Mouse (Mus musculus): ENCODE measurements around the gene Pvrig. TPM values are rescaled to one million over a fixed set of nuclear protein-coding genes. Genes with fewer than 3 reads are reported as not detected.
"Not testable (repeated sequence)": the region's sequence is repeated elsewhere in the genome, so short reads cannot be mapped to it uniquely, and the experiment has no call there.

Pvrig gene
- not detected in 2 replicates for polyA plus RNA-seq (2014; fragmentation: Nextera tagmentation; extraction: Ambion mirVana)

- Histone ChIP-seq H3K36me3 (ENCODE audit: control insufficient read depth, insufficient read depth, low read length) (no peaks in the 10 kb centered on the region), H3K9ac (ENCODE audit: low read depth, low read length) (no peak within 1 kb of the TSS), H3K27ac (replicated peaks; ENCODE audit: low read depth, low read length) (no peak within 1 kb of the TSS), H3K4me3 (ENCODE audit: low read depth, low read length) (no peak within 1 kb of the TSS), H3K4me2 (ENCODE audit: low read depth, low read length) (no peak within 1 kb of the TSS), H3K9me3 (ENCODE audit: control insufficient read depth, low read length) (no peaks in the 10 kb centered on the region), H3K27me3 (replicated peaks; ENCODE audit: control insufficient read depth, insufficient read depth, low read length) (no peaks in the 10 kb centered on the region), H3K4me1 (ENCODE audit: control insufficient read depth, insufficient read depth, low read length) (no peaks in the 10 kb centered on the region)
- DNase-seq (ENCODE audit: low spot score) (no peak), ATAC-seq (ENCODE audit: low read depth) (no peak)
- 82% methylated on average over 2 of the region's 2 CpGs for WGBS
Measured at GRCm38 (mm10) chr5:138341661-138342060, at the start of gene Pvrig. Gene Pvrig, plus strand, starts transcription at chr5:138341961.

- H3K27me3 ChIP-seq (replicated peaks; ENCODE audit: control insufficient read depth, insufficient read depth, low read length) = no peaks in the 10 kb centered on the region
- H3K9ac ChIP-seq (ENCODE audit: low read depth, low read length) = no peak overlapping the region
- no peaks in the 10 kb centered on the region for H3K9me3 ChIP-seq (ENCODE audit: control insufficient read depth, low read length)
- DNase-seq (ENCODE audit: low spot score) = no peak
- ATAC-seq (ENCODE audit: low read depth) = no peak
- H3K27ac ChIP-seq (replicated peaks; ENCODE audit: low read depth, low read length) = no peak overlapping the region
- H3K36me3 ChIP-seq (ENCODE audit: control insufficient read depth, insufficient read depth, low read length) = no peaks in the 10 kb centered on the region
- no peak overlapping the region for H3K4me2 ChIP-seq (ENCODE audit: low read depth, low read length)
- H3K4me1 ChIP-seq (ENCODE audit: control insufficient read depth, insufficient read depth, low read length) = no peaks in the 10 kb centered on the region
- no peak overlapping the region for H3K4me3 ChIP-seq (ENCODE audit: low read depth, low read length)
Measured at GRCm38 (mm10) chr5:138294158-138294557, 47.6 kb upstream of the Pvrig start.

GRCm38 (mm10) chr5:138299613-138300012 is 42.1 kb upstream of the Pvrig start:
- H3K9me3 ChIP-seq (ENCODE audit: control insufficient read depth, low read length) = no peaks in the 10 kb centered on the region
- H3K4me3 ChIP-seq (ENCODE audit: low read depth, low read length) = no peak overlapping the region
- WGBS = 82% methylated on average over 2 of the region's 2 CpGs
- H3K4me1 ChIP-seq (ENCODE audit: control insufficient read depth, insufficient read depth, low read length) = no peaks in the 10 kb centered on the region
- DNase-seq (ENCODE audit: low spot score) (no peak), ATAC-seq (ENCODE audit: low read depth) (no peak)
- no peaks in the 10 kb centered on the region for H3K27me3 ChIP-seq (replicated peaks; ENCODE audit: control insufficient read depth, insufficient read depth, low read length)
- H3K27ac ChIP-seq (replicated peaks; ENCODE audit: low read depth, low read length) = no peak overlapping the region
- H3K4me2 ChIP-seq (ENCODE audit: low read depth, low read length) = no peak overlapping the region
- H3K36me3 ChIP-seq (ENCODE audit: control insufficient read depth, insufficient read depth, low read length) = no peaks in the 10 kb centered on the region
- H3K9ac ChIP-seq (ENCODE audit: low read depth, low read length) = no peak overlapping the region

- no peaks in the 10 kb centered on the region for H3K9me3 ChIP-seq (ENCODE audit: control insufficient read depth, low read length)
- no peak for ATAC-seq (ENCODE audit: low read depth)
Measured at GRCm38 (mm10) chr5:138312795-138313194, 29.0 kb upstream of the Pvrig start.

GRCm38 (mm10) chr5:138343216-138343615 is 1.5 kb downstream of the Pvrig start:
- Histone ChIP-seq H3K4me2 (ENCODE audit: low read depth, low read length) (no peak overlapping the region), H3K4me1 (ENCODE audit: control insufficient read depth, insufficient read depth, low read length) (no peaks in the 10 kb centered on the region), H3K27me3 (replicated peaks; ENCODE audit: control insufficient read depth, insufficient read depth, low read length) (no peaks in the 10 kb centered on the region), H3K27ac (replicated peaks; ENCODE audit: low read depth, low read length) (no peak overlapping the region), H3K36me3 (ENCODE audit: control insufficient read depth, insufficient read depth, low read length) (no peaks in the 10 kb centered on the region), H3K9ac (ENCODE audit: low read depth, low read length) (no peak overlapping the region), H3K9me3 (ENCODE audit: control insufficient read depth, low read length) (no peaks in the 10 kb centered on the region), H3K4me3 (ENCODE audit: low read depth, low read length) (no peak overlapping the region)
- ATAC-seq (ENCODE audit: low read depth) (no peak), DNase-seq (ENCODE audit: low spot score) (no peak)
- 89% methylated on average over 3 of the region's 3 CpGs for WGBS

More at GRCm38 (mm10) chr5:138312795-138313194, 29.0 kb upstream of the Pvrig start:
- 90% methylated on average over 3 of the region's 3 CpGs for WGBS
- Histone ChIP-seq H3K36me3 (ENCODE audit: control insufficient read depth, insufficient read depth, low read length) (no peaks in the 10 kb centered on the region; the same call in 1 of the 2 replicates), H3K4me1 (ENCODE audit: control insufficient read depth, insufficient read depth, low read length) (no peaks in the 10 kb centered on the region), H3K4me2 (ENCODE audit: low read depth, low read length) (no peak overlapping the region), H3K4me3 (ENCODE audit: low read depth, low read length) (no peak overlapping the region), H3K27ac (replicated peaks; ENCODE audit: low read depth, low read length) (no peak overlapping the region), H3K27me3 (replicated peaks; ENCODE audit: control insufficient read depth, insufficient read depth, low read length) (no peaks in the 10 kb centered on the region), H3K9ac (ENCODE audit: low read depth, low read length) (no peak overlapping the region)
- no peak for DNase-seq (ENCODE audit: low spot score)

- WGBS = 82% methylated on average over 6 of the region's 7 CpGs
- H3K9ac ChIP-seq (ENCODE audit: low read depth, low read length); DNase-seq (ENCODE audit: low spot score); H3K4me3 ChIP-seq (ENCODE audit: low read depth, low read length); H3K4me2 ChIP-seq (ENCODE audit: low read depth, low read length); ATAC-seq (ENCODE audit: low read depth); H3K36me3 ChIP-seq (ENCODE audit: control insufficient read depth, insufficient read depth, low read length); H3K27ac ChIP-seq (replicated peaks; ENCODE audit: low read depth, low read length); H3K27me3 ChIP-seq (replicated peaks; ENCODE audit: control insufficient read depth, insufficient read depth, low read length); H3K9me3 ChIP-seq (ENCODE audit: control insufficient read depth, low read length); H3K4me1 ChIP-seq (ENCODE audit: control insufficient read depth, insufficient read depth, low read length): not testable (repeated sequence)
Measured at GRCm38 (mm10) chr5:138363208-138363607, 21.4 kb downstream of the Pvrig start.

GRCm38 (mm10) chr5:138365347-138365746 is 23.6 kb downstream of the Pvrig start:
- WGBS = 90% methylated on average over 7 of the region's 10 CpGs
- not testable (repeated sequence) for H3K9ac ChIP-seq (ENCODE audit: low read depth, low read length); H3K36me3 ChIP-seq (ENCODE audit: control insufficient read depth, insufficient read depth, low read length); DNase-seq (ENCODE audit: low spot score); H3K27ac ChIP-seq (replicated peaks; ENCODE audit: low read depth, low read length); H3K27me3 ChIP-seq (replicated peaks; ENCODE audit: control insufficient read depth, insufficient read depth, low read length); H3K4me2 ChIP-seq (ENCODE audit: low read depth, low read length); H3K4me1 ChIP-seq (ENCODE audit: control insufficient read depth, insufficient read depth, low read length); ATAC-seq (ENCODE audit: low read depth); H3K4me3 ChIP-seq (ENCODE audit: low read depth, low read length); H3K9me3 ChIP-seq (ENCODE audit: control insufficient read depth, low read length)

Other genes starting within 250 kb of the Pvrig start
- gene Zscan21, start 225.1 kb upstream of the Pvrig start, polyA plus RNA-seq (2014; fragmentation: Nextera tagmentation; extraction: Ambion mirVana) = 52.8 and 63.5 TPM in 2 replicates
- gene Zfp113, start 186.2 kb upstream of the Pvrig start, polyA plus RNA-seq (2014; fragmentation: Nextera tagmentation; extraction: Ambion mirVana) = 11.6 and 13.4 TPM in 2 replicates
- gene Cops6, start 180.9 kb upstream of the Pvrig start, polyA plus RNA-seq (2014; fragmentation: Nextera tagmentation; extraction: Ambion mirVana) = 233 and 264 TPM in 2 replicates
- gene Ap4m1, start 170.0 kb upstream of the Pvrig start, polyA plus RNA-seq (2014; fragmentation: Nextera tagmentation; extraction: Ambion mirVana) = 17.5 and 18.9 TPM in 2 replicates
- 120 and 138 TPM in 2 replicates for gene Mcm7, start 169.5 kb upstream of the Pvrig start, polyA plus RNA-seq (2014; fragmentation: Nextera tagmentation; extraction: Ambion mirVana)
- gene Taf6, start 154.5 kb upstream of the Pvrig start, polyA plus RNA-seq (2014; fragmentation: Nextera tagmentation; extraction: Ambion mirVana) = 70.4 and 75.8 TPM in 2 replicates
- 54.0 and 57.4 TPM in 2 replicates for gene Cnpy4, start 154.5 kb upstream of the Pvrig start, polyA plus RNA-seq (2014; fragmentation: Nextera tagmentation; extraction: Ambion mirVana)
- gene Mblac1, start 147.6 kb upstream of the Pvrig start, polyA plus RNA-seq (2014; fragmentation: Nextera tagmentation; extraction: Ambion mirVana) = 7.4 and 7.5 TPM in 2 replicates
- gene Nxpe5, start 116.1 kb upstream of the Pvrig start, polyA plus RNA-seq (2014; fragmentation: Nextera tagmentation; extraction: Ambion mirVana) = not detected in 2 replicates
- gene Lamtor4, start 86.5 kb upstream of the Pvrig start, polyA plus RNA-seq (2014; fragmentation: Nextera tagmentation; extraction: Ambion mirVana) = 71.7 and 73.2 TPM in 2 replicates
- gene BC037034, start 77.9 kb upstream of the Pvrig start, polyA plus RNA-seq (2014; fragmentation: Nextera tagmentation; extraction: Ambion mirVana) = 5.6 and 5.8 TPM in 2 replicates
- gene Gal3st4, start 69.1 kb upstream of the Pvrig start, polyA plus RNA-seq (2014; fragmentation: Nextera tagmentation; extraction: Ambion mirVana) = 2.5 and 3.5 TPM in 2 replicates
- 0.09 and 0.10 TPM in 2 replicates for gene Gm43720, start 62.0 kb upstream of the Pvrig start, polyA plus RNA-seq (2014; fragmentation: Nextera tagmentation; extraction: Ambion mirVana)
- 3.9 and 4.5 TPM in 2 replicates for gene Gpc2, start 62.0 kb upstream of the Pvrig start, polyA plus RNA-seq (2014; fragmentation: Nextera tagmentation; extraction: Ambion mirVana)
- 4.1 and 6.2 TPM in 2 replicates for gene Stag3, start 61.7 kb upstream of the Pvrig start, polyA plus RNA-seq (2014; fragmentation: Nextera tagmentation; extraction: Ambion mirVana)
- gene Zfp157, start 99.5 kb downstream of the Pvrig start, polyA plus RNA-seq (2014; fragmentation: Nextera tagmentation; extraction: Ambion mirVana) = 27.2 and 35.2 TPM in 2 replicates
- not detected in 2 replicates for gene 1700123K08Rik, start 222.8 kb downstream of the Pvrig start, polyA plus RNA-seq (2014; fragmentation: Nextera tagmentation; extraction: Ambion mirVana)

All from embryonic facial prominence, embryonic 14.5 days (tissue).